Mouse (Mus musculus) ZHBTc4 (cell line): ENCODE measurements around the gene Epb41l3.

ENCODE experiments used
- DNase-seq: peaks from one replicate; pipeline ENCODE4 v3.0.0-alpha.2; 2011; ENCODE audit warnings: low read depth, low spot score

Epb41l3 gene

GRCm38 (mm10) chr17:69075501-69076237 is at the start of gene Epb41l3:
TSS of gene Epb41l3 (plus strand) at chr17:69075683.
- DNase-seq, result peak; percentile 91

GRCm38 (mm10) chr17:69038760-69039675 is 36.5 kb upstream of the Epb41l3 start:
- peak; percentile 11 for DNase-seq

- DNase-seq, result no peak
Measured at GRCm38 (mm10) chr17:69041516-69041915, 34.0 kb upstream of the Epb41l3 start.

GRCm38 (mm10) chr17:69048826-69049225 is 26.7 kb upstream of the Epb41l3 start:
- DNase-seq, result no peak

- DNase-seq, result no peak
Measured at GRCm38 (mm10) chr17:69054029-69054428, 21.5 kb upstream of the Epb41l3 start.

GRCm38 (mm10) chr17:69059760-69060159 is 15.7 kb upstream of the Epb41l3 start:
- DNase-seq, result no peak

GRCm38 (mm10) chr17:69060388-69060787 is 15.1 kb upstream of the Epb41l3 start:
- no peak for DNase-seq

- DNase-seq, result no peak
Measured at GRCm38 (mm10) chr17:69061883-69062745, 13.4 kb upstream of the Epb41l3 start.

GRCm38 (mm10) chr17:69067937-69068739 is 7.3 kb upstream of the Epb41l3 start:
- DNase-seq, result no peak

- DNase-seq, result peak; percentile 16
Measured at GRCm38 (mm10) chr17:69074095-69074494, 1.4 kb upstream of the Epb41l3 start.

GRCm38 (mm10) chr17:69076238-69076625 is 749 bp downstream of the Epb41l3 start:
- peak; percentile 64 for DNase-seq

- DNase-seq, result peak; percentile 15
Measured at GRCm38 (mm10) chr17:69076747-69077543, 1.5 kb downstream of the Epb41l3 start.

- DNase-seq, result no peak
Measured at GRCm38 (mm10) chr17:69077544-69077920, 2.0 kb downstream of the Epb41l3 start.

GRCm38 (mm10) chr17:69082316-69082715 is 6.8 kb downstream of the Epb41l3 start:
- DNase-seq, result no peak

GRCm38 (mm10) chr17:69091618-69092017 is 16.1 kb downstream of the Epb41l3 start:
- no peak for DNase-seq

GRCm38 (mm10) chr17:69097068-69097467 is 21.6 kb downstream of the Epb41l3 start:
- DNase-seq, result no peak

GRCm38 (mm10) chr17:69097955-69098354 is 22.5 kb downstream of the Epb41l3 start:
- DNase-seq, result no peak

GRCm38 (mm10) chr17:69103326-69103725 is 27.8 kb downstream of the Epb41l3 start:
- no peak for DNase-seq

GRCm38 (mm10) chr17:69105035-69105798 is 29.7 kb downstream of the Epb41l3 start:
- DNase-seq, result no peak
